Mouse (Mus musculus) WW6 (cell line): ENCODE results near the gene Paqr4.

ENCODE experiments used
- DNase-seq: peaks from one replicate; pipeline ENCODE4 v3.0.0-alpha.2; 2013; ENCODE audit warnings: low read depth, low spot score

Gene Paqr4

GRCm38 (mm10) chr17:23725999-23726757 lies 14.5 kb downstream of the Paqr4 start, which contains the start of gene Pkmyt1:
Gene Pkmyt1 (plus strand): TSS chr17:23726336.
- peak; percentile 82 for DNase-seq

- no peak for DNase-seq
Observed at GRCm38 (mm10) chr17:23725477-23725876, 15.2 kb downstream of the Paqr4 start.

GRCm38 (mm10) chr17:23722376-23723125 lies 18.1 kb downstream of the Paqr4 start, which contains the start of gene 1520401A03Rik:
Gene 1520401A03Rik (minus strand): TSS chr17:23722783.
- DNase-seq = no peak

GRCm38 (mm10) chr17:23721886-23722285 lies 18.8 kb downstream of the Paqr4 start:
- DNase-seq = no peak

- no peak for DNase-seq
Observed at GRCm38 (mm10) chr17:23719455-23719854, 21.2 kb downstream of the Paqr4 start.

GRCm38 (mm10) chr17:23717003-23717402 lies 23.7 kb downstream of the Paqr4 start:
- no peak for DNase-seq

- no peak for DNase-seq
Observed at GRCm38 (mm10) chr17:23706212-23706611, 34.5 kb downstream of the Paqr4 start.

GRCm38 (mm10) chr17:23705525-23706104 lies 35.1 kb downstream of the Paqr4 start:
- DNase-seq = no peak

- no peak for DNase-seq
Observed at GRCm38 (mm10) chr17:23704741-23705140, 35.9 kb downstream of the Paqr4 start.

- DNase-seq = no peak
Observed at GRCm38 (mm10) chr17:23703301-23703700, 37.4 kb downstream of the Paqr4 start.

- peak; percentile 76 for DNase-seq
Observed at GRCm38 (mm10) chr17:23700079-23700478, 40.6 kb downstream of the Paqr4 start.

GRCm38 (mm10) chr17:23699131-23700077 lies 41.3 kb downstream of the Paqr4 start:
- DNase-seq = no peak

- no peak for DNase-seq
Observed at GRCm38 (mm10) chr17:23695801-23696200, 44.9 kb downstream of the Paqr4 start.

- DNase-seq = no peak
Observed at GRCm38 (mm10) chr17:23694491-23694890, 46.2 kb downstream of the Paqr4 start.
